Mouse (Mus musculus): Measurements from ENCODE around the gene 4930452B06Rik. TPM values are rescaled to one million over a fixed set of nuclear protein-coding genes. Genes with fewer than 3 reads are reported as not detected.

Gene 4930452B06Rik
- polyA plus RNA-seq, 1 experiment from 2014 or later: 8.9 TPM

GRCm38 (mm10) chr14:8405946-8406345, 260.1 kb downstream of the 4930452B06Rik start:
- Histone ChIP-seq H3K4me3 (replicated peaks) (no peak overlapping the region), H3K27ac (no peak overlapping the region), H3K9ac (replicated peaks) (no peak overlapping the region), H3K27me3 (no peaks in the 10 kb centered on the region), H3K9me3 (no peaks in the 10 kb centered on the region), H3K36me3 (no peaks in the 10 kb centered on the region), H3K4me2 (no peak overlapping the region), H3K4me1 (replicated peaks) (0 out of 2 replicates have a peak, but pooled peaks cover 4% of the 10 kb centered on the region)
- 54% methylated on average over 6 of the region's 6 CpGs for WGBS
- no peak for ATAC-seq (ENCODE audit: insufficient number of reproducible peaks, insufficient read depth, low FRiP score, low TSS enrichment, low read depth)

GRCm38 (mm10) chr14:8403310-8403709, 262.7 kb downstream of the 4930452B06Rik start:
- H3K4me3 ChIP-seq (replicated peaks): no peak overlapping the region
- no peak overlapping the region for H3K9ac ChIP-seq (replicated peaks)
- WGBS: 87% methylated on average over 3 of the region's 3 CpGs
- H3K36me3 ChIP-seq: no peaks in the 10 kb centered on the region
- ATAC-seq (ENCODE audit: insufficient number of reproducible peaks, insufficient read depth, low FRiP score, low TSS enrichment, low read depth): no peak
- H3K9me3 ChIP-seq: no peaks in the 10 kb centered on the region
- H3K27ac ChIP-seq: no peak overlapping the region
- H3K4me2 ChIP-seq: no peak overlapping the region
- 0 out of 2 replicates have a peak, but pooled peaks cover 4% of the 10 kb centered on the region for H3K4me1 ChIP-seq (replicated peaks)
- no peaks in the 10 kb centered on the region for H3K27me3 ChIP-seq

GRCm38 (mm10) chr14:8398507-8398906, 267.5 kb downstream of the 4930452B06Rik start:
- no peak for ATAC-seq (ENCODE audit: insufficient number of reproducible peaks, insufficient read depth, low FRiP score, low TSS enrichment, low read depth)
- H3K27ac ChIP-seq: no peak overlapping the region
- H3K36me3 ChIP-seq: no peaks in the 10 kb centered on the region

GRCm38 (mm10) chr14:8395690-8396287, 270.3 kb downstream of the 4930452B06Rik start:
- no peaks in the 10 kb centered on the region for H3K9me3 ChIP-seq
- H3K27ac ChIP-seq: no peak overlapping the region
- no peaks in the 10 kb centered on the region for H3K36me3 ChIP-seq
- no peak overlapping the region for H3K4me2 ChIP-seq
- H3K9ac ChIP-seq (replicated peaks): no peak overlapping the region
- WGBS: 58% methylated on average over 7 of the region's 7 CpGs
- no peak overlapping the region for H3K4me3 ChIP-seq (replicated peaks)
- H3K4me1 ChIP-seq (replicated peaks): no peaks in the 10 kb centered on the region
- no peaks in the 10 kb centered on the region for H3K27me3 ChIP-seq
- 0 out of 2 replicates have a peak, but pooled peaks have one; percentile 59 for ATAC-seq (ENCODE audit: insufficient number of reproducible peaks, insufficient read depth, low FRiP score, low TSS enrichment, low read depth)

More at GRCm38 (mm10) chr14:8398507-8398906, 267.5 kb downstream of the 4930452B06Rik start:
- Histone ChIP-seq H3K4me3 (replicated peaks) (no peak overlapping the region), H3K9ac (replicated peaks) (no peak overlapping the region), H3K4me1 (replicated peaks) (no peaks in the 10 kb centered on the region), H3K27me3 (no peaks in the 10 kb centered on the region), H3K4me2 (no peak overlapping the region), H3K9me3 (no peaks in the 10 kb centered on the region)

GRCm38 (mm10) chr14:8392181-8392825, 273.7 kb downstream of the 4930452B06Rik start:
- WGBS: 53% methylated on average over 6 of the region's 6 CpGs
- no peaks in the 10 kb centered on the region for H3K36me3 ChIP-seq
- no peak overlapping the region for H3K27ac ChIP-seq
- no peak overlapping the region for H3K4me2 ChIP-seq
- H3K4me1 ChIP-seq (replicated peaks): no peaks in the 10 kb centered on the region
- H3K4me3 ChIP-seq (replicated peaks): no peak overlapping the region
- ATAC-seq (ENCODE audit: insufficient number of reproducible peaks, insufficient read depth, low FRiP score, low TSS enrichment, low read depth): no peak
- no peak overlapping the region for H3K9ac ChIP-seq (replicated peaks)
- no peaks in the 10 kb centered on the region for H3K9me3 ChIP-seq
- H3K27me3 ChIP-seq: no peaks in the 10 kb centered on the region

Data from limb, embryonic 12.5 days (tissue).